Mouse (Mus musculus) midbrain, postnatal 0 days (tissue): ENCODE data around the gene Rpl24. TPM values are rescaled to one million over a fixed set of nuclear protein-coding genes. Genes with fewer than 3 reads are reported as not detected.
A peak's percentile ranks its signal among the peaks of the same experiment; 100 is the strongest.

Source experiments
- ATAC-seq: fragments of 200-750 bp; cut with Nextera tagmentation; 2 replicates; pipeline ENCODE4 v1.8.0; 2017; ENCODE audit warnings: moderate number of reproducible peaks, mild to moderate bottlenecking, moderate TSS enrichment, moderate library complexity; ENCODE audit not compliant: low FRiP score
- DNase-seq: peaks from one replicate; pipeline ENCODE4 v3.0.0-alpha.2; 2015; ENCODE audit warnings: low spot score
- H3K27ac ChIP-seq: fragments of 300-500 bp; sonication (generic); 2 replicates; pipeline ENCODE4 v1.5.1; 2014; ENCODE audit warnings: low read depth, mild to moderate bottlenecking, low read length, mixed read lengths
- H3K27me3 ChIP-seq: fragments of 300-500 bp; sonication (generic); 2 replicates; pipeline ENCODE4 v1.6.1; 2014; ENCODE audit warnings: low read length, control low read depth, mixed read lengths; ENCODE audit not compliant: insufficient read depth
- H3K36me3 ChIP-seq: fragments of 300-500 bp; sonication (generic); 2 replicates; pipeline ENCODE4 v1.6.1; 2014; ENCODE audit warnings: low read length, control low read depth, mixed read lengths; ENCODE audit not compliant: insufficient read depth
- H3K4me1 ChIP-seq: fragments of 300-500 bp; sonication (generic); 2 replicates; pipeline ENCODE4 v1.6.1; 2014; ENCODE audit warnings: mild to moderate bottlenecking, control low read depth, antibody characterized with exemption, low read length, mixed read lengths; ENCODE audit not compliant: insufficient read depth
- H3K4me2 ChIP-seq: fragments of 300-500 bp; sonication (generic); 2 replicates; pipeline ENCODE4 v1.6.1; 2014; ENCODE audit warnings: low read depth, mild to moderate bottlenecking, low read length, mixed read lengths; ENCODE audit not compliant: poor library complexity, severe bottlenecking
- H3K4me3 ChIP-seq: fragments of 300-500 bp; sonication (generic); 2 replicates; pipeline ENCODE4 v1.5.1; 2014; ENCODE audit warnings: low read depth, mild to moderate bottlenecking, low read length, moderate library complexity
- H3K9ac ChIP-seq: fragments of 300-500 bp; sonication (generic); replicated peaks from 2 replicates; pipeline ENCODE4 v1.6.1; 2014; ENCODE audit warnings: mild to moderate bottlenecking, low read length, moderate library complexity, mixed read lengths; ENCODE audit not compliant: poor library complexity, severe bottlenecking
- H3K9me3 ChIP-seq: fragments of 300-500 bp; sonication (generic); 2 replicates; pipeline ENCODE4 v1.6.1; 2016; ENCODE audit warnings: low read length, control low read depth
- CTCF ChIP-seq: IDR thresholded peaks from 2 replicates; pipeline ENCODE4 v1.5.1; 2016; ENCODE audit warnings: antibody characterized with exemption, mild to moderate bottlenecking
- WGBS: fragments of 180-500 bp; shearing (Covaris S2); extraction: QIAGEN DNeasy Blood & Tissue Kit; methylation state at CpG from one replicate; pipeline ENCODE4 v1.1.7; 2014; 5-methylcytosine and 5-hydroxymethylcytosine counted together
- polyA plus RNA-seq: library from polyadenylated mRNA; unstranded; fragments of >200 nt; fragmentation: Nextera tagmentation; extraction: Ambion mirVana; gene quantifications from 2 replicates; pipeline ENCODE4 v1.2.1, GENCODE M21; 2015
- total RNA-seq: library from RNA; depleted of rRNA; stranded (reverse); fragments of >200 nt; gene quantifications from 2 replicates; pipeline ENCODE4 v1.2.3, GENCODE M21; 2014; rRNA removed

The Rpl24 gene
- total RNA-seq (306 and 343 TPM in 2 replicates), polyA plus RNA-seq (488 and 533 TPM in 2 replicates)

DNA sequence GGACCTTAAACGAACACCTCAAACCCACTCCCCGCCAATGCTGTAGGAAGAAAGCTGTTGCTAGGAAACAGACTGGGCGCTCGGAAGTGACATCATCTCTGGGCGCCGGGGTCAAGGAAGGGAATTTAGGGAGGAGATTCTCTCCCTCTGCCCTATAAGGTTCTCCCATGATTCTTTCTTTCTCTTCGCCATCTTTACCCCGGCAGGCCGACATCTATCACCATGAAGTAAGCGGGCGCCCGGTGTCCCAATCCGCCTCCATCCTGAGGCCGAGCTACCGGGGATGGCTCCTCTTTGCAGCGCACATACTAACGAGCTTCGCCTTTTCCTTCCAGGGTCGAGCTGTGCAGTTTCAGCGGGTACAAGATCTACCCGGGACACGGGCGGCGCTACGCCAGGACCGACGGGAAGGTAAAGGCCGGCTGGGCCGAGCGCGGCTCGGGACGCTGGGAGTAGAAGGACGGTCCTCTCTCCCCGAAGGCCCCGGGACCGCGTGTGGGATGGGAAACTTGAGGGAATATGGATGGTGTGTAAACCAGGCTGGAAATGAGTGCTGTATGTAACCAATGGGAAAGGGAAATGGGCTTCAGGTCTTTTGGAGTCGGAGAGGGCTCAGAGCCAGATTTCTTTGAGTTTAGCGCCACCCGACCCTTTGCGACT is at the start of gene Rpl24:
Rpl24 (plus strand) TSS at position 64 of the 660 bp plus-strand sequence.
- H3K9ac ChIP-seq: peak within 1 kb of the TSS; percentile 91
- no peak for TF ChIP-seq CTCF

GRCm38 (mm10) chr16:55922079-55922478 is 44.0 kb upstream of the Rpl24 start:
- no peaks in the 10 kb centered on the region for H3K27me3 ChIP-seq

More for the DNA sequence above, at the start of gene Rpl24:
- H3K36me3 ChIP-seq: peaks cover 13% of the 10 kb centered on the region
- peak within 1 kb of the TSS; percentile 68 for H3K4me3 ChIP-seq
- H3K4me1 ChIP-seq: peaks cover 5% of the 10 kb centered on the region; the same call in 1 of the 2 replicates
- no peaks in the 10 kb centered on the region for H3K27me3 ChIP-seq
- DNase-seq: peak; percentile 96
- H3K9me3 ChIP-seq: no peaks in the 10 kb centered on the region
- under 1% methylated on average over 42 of the region's 42 CpGs for WGBS
- ATAC-seq: peak; percentile 95
- H3K4me2 ChIP-seq: peak within 1 kb of the TSS; percentile 66
- H3K27ac ChIP-seq: peak within 1 kb of the TSS; percentile 84

GRCm38 (mm10) chr16:55924010-55924409 is 42.1 kb upstream of the Rpl24 start:
- no peak for TF ChIP-seq CTCF
- no peak for DNase-seq
- no peak for ATAC-seq
- Histone ChIP-seq H3K27me3 (no peaks in the 10 kb centered on the region), H3K4me2 (no peak overlapping the region), H3K9ac (no peak overlapping the region), H3K4me3 (no peak overlapping the region), H3K9me3 (no peaks in the 10 kb centered on the region), H3K27ac (no peak overlapping the region), H3K36me3 (peaks cover 28% of the 10 kb centered on the region), H3K4me1 (no peaks in the 10 kb centered on the region)
- WGBS: 94% methylated on average over 4 of the region's 4 CpGs

More at GRCm38 (mm10) chr16:55922079-55922478, 44.0 kb upstream of the Rpl24 start:
- H3K4me2 ChIP-seq: no peak overlapping the region
- no peak overlapping the region for H3K9ac ChIP-seq
- TF ChIP-seq CTCF: no peak
- whole genome bisulfite sequencing: 91% methylated on average over 10 of the region's 10 CpGs
- ATAC-seq: no peak
- H3K4me1 ChIP-seq: no peaks in the 10 kb centered on the region
- H3K9me3 ChIP-seq: no peaks in the 10 kb centered on the region
- no peak overlapping the region for H3K4me3 ChIP-seq
- no peak for DNase-seq
- H3K36me3 ChIP-seq: peaks cover 30% of the 10 kb centered on the region
- no peak overlapping the region for H3K27ac ChIP-seq

- peak; percentile 36 for DNase-seq
- Histone ChIP-seq H3K4me2 (peak overlapping the region; percentile 80), H3K9ac (peak overlapping the region; percentile 56), H3K4me3 (peak overlapping the region; percentile 74), H3K4me1 (no peaks in the 10 kb centered on the region), H3K27me3 (no peaks in the 10 kb centered on the region), H3K36me3 (0 out of 2 replicates have a peak, but pooled peaks cover 5% of the 10 kb centered on the region), H3K9me3 (no peaks in the 10 kb centered on the region), H3K27ac (peak overlapping the region; percentile 69)
- ATAC-seq: peak; percentile 66
- TF ChIP-seq CTCF: no peak; the same call in 1 of the 2 replicates
- WGBS: 1% methylated on average over 32 of the region's 32 CpGs
Measured at GRCm38 (mm10) chr16:55933681-55934343, 32.3 kb upstream of the Rpl24 start.

DNA sequence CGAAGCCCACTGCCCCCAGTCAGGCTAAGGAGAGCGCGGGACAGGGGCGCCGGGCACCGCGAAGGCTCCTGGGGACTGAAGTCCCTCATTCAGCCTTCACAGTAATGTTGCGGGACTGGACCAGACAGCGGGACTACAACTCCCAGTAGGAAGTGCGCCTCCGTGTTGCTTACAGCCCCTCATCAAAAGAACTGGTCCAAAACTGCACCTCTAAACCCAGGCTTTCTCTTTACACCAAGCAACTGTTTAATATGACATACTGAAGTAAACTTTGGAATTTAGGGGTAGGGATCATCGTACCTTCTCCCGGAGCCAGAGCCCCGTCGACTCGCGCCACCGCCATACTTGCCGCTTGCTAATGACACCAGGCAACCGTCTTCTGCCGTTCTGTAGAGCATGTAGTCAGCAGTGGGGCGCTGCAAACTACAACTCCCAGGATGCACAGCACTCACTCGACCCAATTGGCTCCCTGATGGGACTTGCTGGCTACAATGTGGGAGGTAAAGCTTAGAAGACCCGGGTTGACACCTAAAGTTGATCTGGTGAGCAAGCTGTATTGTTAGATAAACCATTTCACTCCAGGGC is 31.5 kb upstream of the Rpl24 start, which contains the start of gene Cep97:
Cep97 (minus strand) TSS at position 403 of the 585 bp plus-strand sequence.
- whole genome bisulfite sequencing: under 1% methylated on average over 24 of the region's 24 CpGs
- Histone ChIP-seq H3K27me3 (no peaks in the 10 kb centered on the region), H3K9me3 (no peaks in the 10 kb centered on the region), H3K9ac (peak within 1 kb of the TSS; percentile 56), H3K4me1 (no peaks in the 10 kb centered on the region), H3K27ac (peak within 1 kb of the TSS; percentile 69), H3K36me3 (no peaks in the 10 kb centered on the region), H3K4me3 (peak within 1 kb of the TSS; percentile 74), H3K4me2 (peak within 1 kb of the TSS; percentile 80)
- DNase-seq (peak; percentile 96), ATAC-seq (peak; percentile 98)
- TF ChIP-seq CTCF: peak; percentile 26; the same call in 1 of the 2 replicates
